Mouse (Mus musculus) layer of hippocampus, adult 8-10 months (tissue): Measurements from ENCODE around the gene Ptms. TPM values are rescaled to one million over a fixed set of nuclear protein-coding genes. Genes with fewer than 3 reads are reported as not detected.

Experiments
- total RNA-seq, 4 experiments: library from RNA; stranded (reverse); gene quantifications; 2 replicates each; pipeline ENCODE4 v1.2.4; 2022

Ptms gene
- total RNA-seq, 4 experiments from 2014 or later = 881 to 936 (median 911) TPM

Other genes starting within 250 kb of the Ptms start
- 10 to 100 TPM; 50.1 to 57.2 (median 52.5) TPM for gene Emg1, start 207.9 kb downstream of the Ptms start, total RNA-seq
- gene Phb2, start 207.8 kb downstream of the Ptms start, total RNA-seq = 100 to 1,000 TPM; 118 to 123 (median 120) TPM
- 10 to 100 TPM in 2 of 4 experiments, 1 to 10 TPM in 2; 2.2 to 24.3 (median 13.4) TPM for gene Ptpn6, start 181.4 kb downstream of the Ptms start, total RNA-seq
- gene Grcc10, start 178.7 kb downstream of the Ptms start, total RNA-seq = 100 to 1,000 TPM; 311 to 385 (median 325) TPM
- 1 to 10 TPM in 1 of 4 experiments, not detected in 3; 5.1 TPM for gene Gm45234, start 164.1 kb downstream of the Ptms start, total RNA-seq
- 100 to 1,000 TPM; 138 to 158 (median 147) TPM for gene Atn1, start 163.6 kb downstream of the Ptms start, total RNA-seq
- 1,000 to 10,000 TPM in 3 of 4 experiments, 100 to 1,000 TPM in 1; 993 to 1,113 (median 1,027) TPM for gene Eno2, start 150.4 kb downstream of the Ptms start, total RNA-seq
- gene Lrrc23, start 140.4 kb downstream of the Ptms start, total RNA-seq = 1 to 10 TPM; 2.3 to 5.1 (median 3.3) TPM
- gene Spsb2, start 111.4 kb downstream of the Ptms start, total RNA-seq = 1 to 10 TPM; 3.1 to 7.0 (median 6.0) TPM
- 100 to 1,000 TPM; 782 to 819 (median 789) TPM for gene Tpi1, start 105.8 kb downstream of the Ptms start, total RNA-seq
- gene Usp5, start 90.6 kb downstream of the Ptms start, total RNA-seq = 100 to 1,000 TPM; 181 to 196 (median 186) TPM
- gene Cdca3, start 90.6 kb downstream of the Ptms start, total RNA-seq = 1 to 10 TPM in 2 of 4 experiments, under 1 TPM in 2; 0.61 to 1.0 (median 0.95) TPM
- gene Gnb3, start 79.8 kb downstream of the Ptms start, total RNA-seq = under 1 TPM in 2 of 4 experiments, not detected in 2; 0.36 to 0.96 TPM
- 10 to 100 TPM; 32.2 to 51.8 (median 36.4) TPM for gene P3h3, start 62.4 kb downstream of the Ptms start, total RNA-seq
- 100 to 1,000 TPM; 171 to 204 (median 183) TPM for gene Gpr162, start 56.1 kb downstream of the Ptms start, total RNA-seq
- gene Cd4, start 31.9 kb downstream of the Ptms start, total RNA-seq = under 1 TPM in 2 of 4 experiments, not detected in 2; 0.12 to 0.38 TPM
- gene Lag3, start 8.4 kb downstream of the Ptms start, total RNA-seq = 10 to 100 TPM in 2 of 4 experiments, 1 to 10 TPM in 2; 1.6 to 15.6 (median 8.5) TPM
- gene Mlf2, start 11.3 kb upstream of the Ptms start, total RNA-seq = 100 to 1,000 TPM; 564 to 596 (median 590) TPM
- 100 to 1,000 TPM; 129 to 152 (median 145) TPM for gene Cops7a, start 45.4 kb upstream of the Ptms start, total RNA-seq
- 100 to 1,000 TPM; 115 to 179 (median 146) TPM for gene Pianp, start 76.6 kb upstream of the Ptms start, total RNA-seq
- gene Zfp384, start 89.0 kb upstream of the Ptms start, total RNA-seq = 10 to 100 TPM; 44.6 to 54.5 (median 50.6) TPM
- 10 to 100 TPM; 50.1 to 63.5 (median 55.4) TPM for gene Ing4, start 119.7 kb upstream of the Ptms start, total RNA-seq
- 10 to 100 TPM; 12.8 to 20.9 (median 15.6) TPM for gene Acrbp, start 129.6 kb upstream of the Ptms start, total RNA-seq
- 1 to 10 TPM in 3 of 4 experiments, under 1 TPM in 1; 0.23 to 3.9 (median 1.9) TPM for gene Lpar5, start 147.8 kb upstream of the Ptms start, total RNA-seq
- 100 to 1,000 TPM; 159 to 187 (median 175) TPM for gene Chd4, start 175.9 kb upstream of the Ptms start, total RNA-seq
- 10 to 100 TPM; 33.0 to 33.9 (median 33.5) TPM for gene Nop2, start 211.8 kb upstream of the Ptms start, total RNA-seq
- 10 to 100 TPM; 67.2 to 78.4 (median 74.4) TPM for gene Iffo1, start 225.1 kb upstream of the Ptms start, total RNA-seq
- gene Gapdh, start 246.4 kb upstream of the Ptms start, total RNA-seq = 1,000 to 10,000 TPM; 2,500 to 2,996 (median 2,728) TPM